Mouse (Mus musculus): ENCODE data around the gene Megf8. TPM values are rescaled to one million over a fixed set of nuclear protein-coding genes. Genes with fewer than 3 reads are reported as not detected.

The Megf8 gene
- polyA plus RNA-seq, 1 experiment, result 60.7 TPM

- DNase-seq (ENCODE audit: low read depth), result no peak
- TF ChIP-seq POLR2A (IDR thresholded peaks at IDR 0.05; ENCODE audit: borderline replicate concordance, extremely low read depth, insufficient read depth, insufficient read length, poor library complexity, severe bottlenecking) (no peak), CTCF (IDR thresholded peaks at IDR 0.05; ENCODE audit: borderline replicate concordance, extremely low read depth, insufficient read depth, insufficient read length) (no peak)
These were observed 61.5 kb downstream of the Megf8 start for GRCm38 (mm10) chr7:25378181-25379100.

- DNase-seq (ENCODE audit: low read depth), result peak; percentile 88
- peak; percentile 49; the same call in 1 of the 2 replicates for TF ChIP-seq CTCF (IDR thresholded peaks at IDR 0.05; ENCODE audit: borderline replicate concordance, extremely low read depth, insufficient read depth, insufficient read length)
- TF ChIP-seq POLR2A (IDR thresholded peaks at IDR 0.05; ENCODE audit: borderline replicate concordance, extremely low read depth, insufficient read depth, insufficient read length, poor library complexity, severe bottlenecking), result no peak
These were observed 62.8 kb downstream of the Megf8 start for GRCm38 (mm10) chr7:25379551-25380351.

- no peak for DNase-seq (ENCODE audit: low read depth)
- TF ChIP-seq POLR2A (IDR thresholded peaks at IDR 0.05; ENCODE audit: borderline replicate concordance, extremely low read depth, insufficient read depth, insufficient read length, poor library complexity, severe bottlenecking), result no peak
- TF ChIP-seq CTCF (IDR thresholded peaks at IDR 0.05; ENCODE audit: borderline replicate concordance, extremely low read depth, insufficient read depth, insufficient read length), result no peak
These were observed 63.7 kb downstream of the Megf8 start for GRCm38 (mm10) chr7:25380392-25381283.

GRCm38 (mm10) chr7:25381284-25381680 is 64.3 kb downstream of the Megf8 start:
- DNase-seq (ENCODE audit: low read depth), result no peak
- TF ChIP-seq POLR2A (IDR thresholded peaks at IDR 0.05; ENCODE audit: borderline replicate concordance, extremely low read depth, insufficient read depth, insufficient read length, poor library complexity, severe bottlenecking), result no peak
- TF ChIP-seq CTCF (IDR thresholded peaks at IDR 0.05; ENCODE audit: borderline replicate concordance, extremely low read depth, insufficient read depth, insufficient read length), result no peak

- TF ChIP-seq CTCF (IDR thresholded peaks at IDR 0.05; ENCODE audit: borderline replicate concordance, extremely low read depth, insufficient read depth, insufficient read length) (no peak), POLR2A (IDR thresholded peaks at IDR 0.05; ENCODE audit: borderline replicate concordance, extremely low read depth, insufficient read depth, insufficient read length, poor library complexity, severe bottlenecking) (no peak)
- DNase-seq (ENCODE audit: low read depth), result no peak
These were observed 65.6 kb downstream of the Megf8 start for GRCm38 (mm10) chr7:25382541-25382940.

- TF ChIP-seq POLR2A (IDR thresholded peaks at IDR 0.05; ENCODE audit: borderline replicate concordance, extremely low read depth, insufficient read depth, insufficient read length, poor library complexity, severe bottlenecking), result no peak
- TF ChIP-seq CTCF (IDR thresholded peaks at IDR 0.05; ENCODE audit: borderline replicate concordance, extremely low read depth, insufficient read depth, insufficient read length), result no peak
These were observed 66.4 kb downstream of the Megf8 start for GRCm38 (mm10) chr7:25383385-25383784.

GRCm38 (mm10) chr7:25383891-25384290 is 66.9 kb downstream of the Megf8 start:
- no peak for DNase-seq (ENCODE audit: low read depth)

More at GRCm38 (mm10) chr7:25383385-25383784, 66.4 kb downstream of the Megf8 start:
- DNase-seq (ENCODE audit: low read depth), result no peak

GRCm38 (mm10) chr7:25384318-25384717 is 67.4 kb downstream of the Megf8 start:
- TF ChIP-seq POLR2A (IDR thresholded peaks at IDR 0.05; ENCODE audit: borderline replicate concordance, extremely low read depth, insufficient read depth, insufficient read length, poor library complexity, severe bottlenecking) (no peak), CTCF (IDR thresholded peaks at IDR 0.05; ENCODE audit: borderline replicate concordance, extremely low read depth, insufficient read depth, insufficient read length) (no peak)
- DNase-seq (ENCODE audit: low read depth), result no peak

More at GRCm38 (mm10) chr7:25383891-25384290, 66.9 kb downstream of the Megf8 start:
- no peak for TF ChIP-seq POLR2A (IDR thresholded peaks at IDR 0.05; ENCODE audit: borderline replicate concordance, extremely low read depth, insufficient read depth, insufficient read length, poor library complexity, severe bottlenecking)
- TF ChIP-seq CTCF (IDR thresholded peaks at IDR 0.05; ENCODE audit: borderline replicate concordance, extremely low read depth, insufficient read depth, insufficient read length), result no peak

- DNase-seq (ENCODE audit: low read depth), result no peak
- no peak for TF ChIP-seq CTCF (IDR thresholded peaks at IDR 0.05; ENCODE audit: borderline replicate concordance, extremely low read depth, insufficient read depth, insufficient read length)
- TF ChIP-seq POLR2A (IDR thresholded peaks at IDR 0.05; ENCODE audit: borderline replicate concordance, extremely low read depth, insufficient read depth, insufficient read length, poor library complexity, severe bottlenecking), result no peak
These were observed 67.9 kb downstream of the Megf8 start for GRCm38 (mm10) chr7:25384818-25385217.

GRCm38 (mm10) chr7:25385259-25385658 is 68.3 kb downstream of the Megf8 start:
- TF ChIP-seq POLR2A (IDR thresholded peaks at IDR 0.05; ENCODE audit: borderline replicate concordance, extremely low read depth, insufficient read depth, insufficient read length, poor library complexity, severe bottlenecking), result no peak
- TF ChIP-seq CTCF (IDR thresholded peaks at IDR 0.05; ENCODE audit: borderline replicate concordance, extremely low read depth, insufficient read depth, insufficient read length), result no peak
- no peak for DNase-seq (ENCODE audit: low read depth)

All from brain, embryonic 14.5 days (tissue).